Mouse (Mus musculus) heart, embryonic 13.5 days (tissue): ENCODE data around the gene Slc25a25. TPM values are rescaled to one million over a fixed set of nuclear protein-coding genes. Genes with fewer than 3 reads are reported as not detected.

Experiments
- ATAC-seq: fragments of 200-750 bp; cut with Nextera tagmentation; 2 replicates; pipeline ENCODE4 v1.8.0; 2017; ENCODE audit warnings: moderate TSS enrichment; ENCODE audit not compliant: insufficient number of reproducible peaks, low FRiP score, low TSS enrichment; ENCODE audit errors: extremely low read depth
- H3K27ac ChIP-seq: fragments of 300-500 bp; sonication (generic); replicated peaks from 2 replicates; pipeline ENCODE4 v1.5.1; 2015; ENCODE audit warnings: moderate library complexity, mild to moderate bottlenecking, inconsistent platforms
- H3K27me3 ChIP-seq: fragments of 300-500 bp; sonication (generic); replicated peaks from 2 replicates; pipeline ENCODE4 v1.6.1; 2015; ENCODE audit warnings: mild to moderate bottlenecking, inconsistent platforms
- H3K36me3 ChIP-seq: fragments of 300-500 bp; sonication (generic); 2 replicates; pipeline ENCODE4 v1.6.1; 2015; ENCODE audit warnings: mild to moderate bottlenecking, inconsistent platforms
- H3K4me1 ChIP-seq: fragments of 300-500 bp; sonication (generic); 2 replicates; pipeline ENCODE4 v1.6.1; 2015; ENCODE audit warnings: inconsistent platforms
- H3K4me2 ChIP-seq: fragments of 300-500 bp; sonication (generic); 2 replicates; pipeline ENCODE4 v1.6.1; 2015; ENCODE audit warnings: inconsistent platforms, mild to moderate bottlenecking, moderate library complexity
- H3K4me3 ChIP-seq: fragments of 300-500 bp; sonication (generic); 2 replicates; pipeline ENCODE4 v1.5.1; 2015; ENCODE audit warnings: moderate library complexity, mild to moderate bottlenecking, inconsistent platforms
- H3K9ac ChIP-seq: fragments of 300-500 bp; sonication (generic); 2 replicates; pipeline ENCODE4 v1.6.1; 2015; ENCODE audit warnings: inconsistent platforms, mild to moderate bottlenecking, moderate library complexity
- H3K9me3 ChIP-seq: fragments of 300-500 bp; sonication (generic); 2 replicates; pipeline ENCODE4 v1.6.1; 2016; ENCODE audit warnings: inconsistent platforms
- WGBS: fragments of 180-500 bp; shearing (Covaris S2); methylation state at CpG from one replicate; pipeline ENCODE4 v1.1.7; 2015; ENCODE audit warnings: mixed read lengths; 5-methylcytosine and 5-hydroxymethylcytosine counted together
- polyA plus RNA-seq: library from polyadenylated mRNA; unstranded; fragments of >200 nt; fragmentation: Nextera tagmentation; extraction: Ambion mirVana; gene quantifications from 2 replicates; pipeline ENCODE4 v1.2.1, GENCODE M21; 2015

The Slc25a25 gene
- polyA plus RNA-seq, 1 experiment from 2014 or later, result 10.9 TPM

GRCm38 (mm10) chr2:32375317-32375940, 75.8 kb downstream of the Slc25a25 start:
- no peak overlapping the region for H3K4me3 ChIP-seq
- no peaks in the 10 kb centered on the region for H3K27me3 ChIP-seq
- H3K4me1 ChIP-seq, result peaks cover 15% of the 10 kb centered on the region
- H3K9me3 ChIP-seq, result no peaks in the 10 kb centered on the region
- H3K36me3 ChIP-seq, result peaks cover 92% of the 10 kb centered on the region
- peak overlapping the region; percentile 50; the same call in 1 of the 2 replicates for H3K9ac ChIP-seq
- no peak overlapping the region for H3K27ac ChIP-seq
- no peak for ATAC-seq
- no peak overlapping the region for H3K4me2 ChIP-seq
- 71% methylated on average over 13 of the region's 13 CpGs for WGBS

- peaks cover 15% of the 10 kb centered on the region for H3K4me1 ChIP-seq
- H3K27me3 ChIP-seq, result no peaks in the 10 kb centered on the region
- H3K4me2 ChIP-seq, result no peak overlapping the region
- no peak overlapping the region for H3K4me3 ChIP-seq
- no peak overlapping the region for H3K9ac ChIP-seq
- no peak for ATAC-seq
- 69% methylated on average over 10 of the region's 10 CpGs for WGBS
- no peak overlapping the region for H3K27ac ChIP-seq
- no peaks in the 10 kb centered on the region for H3K9me3 ChIP-seq
- H3K36me3 ChIP-seq, result peaks cover 98% of the 10 kb centered on the region
Observed at GRCm38 (mm10) chr2:32374191-32374590, 77.1 kb downstream of the Slc25a25 start.

- H3K36me3 ChIP-seq, result peaks cover 80% of the 10 kb centered on the region
- ATAC-seq, result no peak
Observed at GRCm38 (mm10) chr2:32367315-32367714, 83.9 kb downstream of the Slc25a25 start.

More at GRCm38 (mm10) chr2:32367315-32367714, 83.9 kb downstream of the Slc25a25 start:
- Histone ChIP-seq H3K27ac (no peak overlapping the region), H3K9me3 (no peaks in the 10 kb centered on the region), H3K4me2 (no peak overlapping the region), H3K9ac (no peak overlapping the region), H3K4me1 (peaks cover 11% of the 10 kb centered on the region), H3K27me3 (no peaks in the 10 kb centered on the region), H3K4me3 (no peak overlapping the region)
- WGBS, result 95% methylated on average over 5 of the region's 5 CpGs

Other genes with a start within 250 kb of the Slc25a25 start
- gene Pomt1, start 214.9 kb downstream of the Slc25a25 start, polyA plus RNA-seq, result 16.0 and 18.8 TPM in 2 replicates
- 44.8 and 45.3 TPM in 2 replicates for gene Uck1, start 191.3 kb downstream of the Slc25a25 start, polyA plus RNA-seq
- gene Golga2, start 164.1 kb downstream of the Slc25a25 start, polyA plus RNA-seq, result 22.0 and 22.2 TPM in 2 replicates
- 286 and 336 TPM in 2 replicates for gene Swi5, start 163.4 kb downstream of the Slc25a25 start, polyA plus RNA-seq
- gene Ciz1, start 99.1 kb downstream of the Slc25a25 start, polyA plus RNA-seq, result 32.9 and 35.2 TPM in 2 replicates
- 3.4 and 4.5 TPM in 2 replicates for gene Dnm1, start 98.1 kb downstream of the Slc25a25 start, polyA plus RNA-seq
- gene 1110008P14Rik, start 69.5 kb downstream of the Slc25a25 start, polyA plus RNA-seq, result 47.5 and 49.0 TPM in 2 replicates
- gene Lcn2, start 63.2 kb downstream of the Slc25a25 start, polyA plus RNA-seq, result 0.91 and 0.98 TPM in 2 replicates
- 35.3 and 36.1 TPM in 2 replicates for gene Ptges2, start 55.5 kb downstream of the Slc25a25 start, polyA plus RNA-seq
- 4.2 and 5.0 TPM in 2 replicates for gene Naif1, start 988 bp downstream of the Slc25a25 start, polyA plus RNA-seq
- gene Fam102a, start 83.9 kb upstream of the Slc25a25 start, polyA plus RNA-seq, result 5.4 and 5.7 TPM in 2 replicates
- 72.9 and 81.4 TPM in 2 replicates for gene Dpm2, start 119.4 kb upstream of the Slc25a25 start, polyA plus RNA-seq
- gene Pip5kl1, start 123.4 kb upstream of the Slc25a25 start, polyA plus RNA-seq, result 0.36 TPM in 1 of 2 replicates, not detected in the other
- 0.21 TPM in 1 of 2 replicates, not detected in the other for gene 9430097D07Rik, start 124.2 kb upstream of the Slc25a25 start, polyA plus RNA-seq
- 37.6 and 38.7 TPM in 2 replicates for gene St6galnac4, start 135.7 kb upstream of the Slc25a25 start, polyA plus RNA-seq
- 24.8 and 29.1 TPM in 2 replicates for gene St6galnac6, start 148.3 kb upstream of the Slc25a25 start, polyA plus RNA-seq
- gene Ak1, start 170.3 kb upstream of the Slc25a25 start, polyA plus RNA-seq, result 302 and 318 TPM in 2 replicates
- 148 and 155 TPM in 2 replicates for gene Eng, start 195.2 kb upstream of the Slc25a25 start, polyA plus RNA-seq